Mouse (Mus musculus) CH12.LX (cell line): ENCODE results near the gene Tulp1. TPM values are rescaled to one million over a fixed set of nuclear protein-coding genes. Genes with fewer than 3 reads are reported as not detected.

Source experiments
- DNase-seq: peaks from one replicate; pipeline ENCODE4 v3.0.0-alpha.2; 2013; ENCODE audit errors: extremely low read depth
- H3K27ac ChIP-seq: 2 replicates; pipeline ENCODE4 v1.5.1; 2012; ENCODE audit warnings: low read depth, mild to moderate bottlenecking, control low read depth, moderate library complexity; ENCODE audit not compliant: insufficient read depth
- H3K27me3 ChIP-seq: replicated peaks from 2 replicates; pipeline ENCODE3; 2012; ENCODE audit warnings: inconsistent platforms
- H3K36me3 ChIP-seq, 2 experiments: replicated peaks in 1 of 2; 2 replicates each; pipeline versions ENCODE3 to v1.6.1; 2012; ENCODE audit warnings: inconsistent platforms in 1 of 2, low read length in 1 of 2, mild to moderate bottlenecking in 1 of 2, mixed read lengths in 1 of 2, moderate library complexity in 1 of 2; ENCODE audit not compliant: control insufficient read depth in 1 of 2, insufficient read depth in 1 of 2
- H3K4me1 ChIP-seq, 2 experiments: 2 replicates each; pipeline ENCODE4 v1.6.1; 2012; ENCODE audit warnings: inconsistent platforms in 1 of 2, moderate library complexity in 1 of 2; ENCODE audit not compliant: insufficient read depth in 2 of 2, control insufficient read depth in 1 of 2
- H3K4me2 ChIP-seq: 2 replicates; pipeline ENCODE4 v1.6.1; 2012; ENCODE audit warnings: low read depth, mild to moderate bottlenecking, control low read depth; ENCODE audit not compliant: poor library complexity, insufficient read depth, severe bottlenecking
- H3K4me3 ChIP-seq, 3 experiments: fragments of 150-350 bp in 1 of 3; sonication (generic) in 1 of 3; replicated peaks in 1 of 3; 2 replicates each; pipeline versions ENCODE3 to v1.5.1; 2011 to 2012; ENCODE audit warnings: low read depth in 2 of 3, low read length in 2 of 3, mild to moderate bottlenecking in 2 of 3, moderate library complexity in 2 of 3, control low read depth in 1 of 3, improper control_type of control experiment in 1 of 3, inconsistent platforms in 1 of 3, mixed read lengths in 1 of 3; ENCODE audit not compliant: poor library complexity in 1 of 3
- H3K79me2 ChIP-seq: replicated peaks from 2 replicates; pipeline ENCODE4 v1.6.1; 2012; ENCODE audit warnings: mild to moderate bottlenecking, moderate library complexity; ENCODE audit not compliant: control insufficient read depth, poor library complexity, insufficient read depth, severe bottlenecking; ENCODE audit errors: extremely low read depth
- H3K9ac ChIP-seq: 2 replicates; pipeline ENCODE4 v1.6.1; 2012; ENCODE audit warnings: low read depth, mild to moderate bottlenecking, control low read depth, moderate library complexity; ENCODE audit not compliant: insufficient read depth
- H3K9me3 ChIP-seq: replicated peaks from 2 replicates; pipeline ENCODE3; 2012; ENCODE audit warnings: low read length, inconsistent platforms, mixed read lengths
- BHLHE40 ChIP-seq: IDR thresholded peaks from 2 replicates; pipeline ENCODE4 v1.6.1; 2011; ENCODE audit warnings: mild to moderate bottlenecking, low read depth, low read length, improper control_type of control experiment
- CHD1 ChIP-seq: IDR thresholded peaks from 2 replicates; pipeline ENCODE4 v1.6.1; 2012; ENCODE audit warnings: low read depth, low read length, improper control_type of control experiment, inconsistent platforms
- CTCF ChIP-seq, 2 experiments: IDR thresholded peaks in 1 of 2; conservative IDR thresholded peaks in 1 of 2; 2 replicates each; pipeline ENCODE4 v1.5.1; 2011 to 2012; ENCODE audit warnings: low read depth in 2 of 2, low read length in 2 of 2, improper control_type of control experiment in 1 of 2, inconsistent platforms in 1 of 2, mild to moderate bottlenecking in 1 of 2, moderate library complexity in 1 of 2
- E2F4 ChIP-seq: IDR thresholded peaks from 2 replicates; pipeline ENCODE4 v1.6.1; 2011; ENCODE audit warnings: low read depth, low read length, improper control_type of control experiment; ENCODE audit not compliant: insufficient replicate concordance
- GABPA ChIP-seq: IDR thresholded peaks from 2 replicates; pipeline ENCODE4 v1.6.1; 2012; ENCODE audit warnings: low read depth, low read length, improper control_type of control experiment, inconsistent platforms; ENCODE audit not compliant: insufficient replicate concordance
- HCFC1 ChIP-seq: IDR thresholded peaks from 2 replicates; pipeline ENCODE4 v1.6.1; 2012; ENCODE audit warnings: low read depth, mild to moderate bottlenecking, inconsistent platforms, low read length, improper control_type of control experiment
- MAFK ChIP-seq: IDR thresholded peaks from 2 replicates; pipeline ENCODE4 v1.6.1; 2011; ENCODE audit warnings: low read length, improper control_type of control experiment; ENCODE audit not compliant: insufficient replicate concordance
- MAX ChIP-seq: IDR thresholded peaks from 2 replicates; pipeline ENCODE4 v1.6.1; 2011; ENCODE audit warnings: low read length, improper control_type of control experiment
- MAZ ChIP-seq: IDR thresholded peaks from 2 replicates; pipeline ENCODE4 v1.6.1; 2012; ENCODE audit warnings: low read depth, mild to moderate bottlenecking, inconsistent platforms, low read length, improper control_type of control experiment, moderate library complexity
- MEF2A ChIP-seq: IDR thresholded peaks from 2 replicates; pipeline ENCODE4 v1.6.1; 2014; ENCODE audit warnings: low read depth, mild to moderate bottlenecking, inconsistent platforms, low read length, improper control_type of control experiment, borderline replicate concordance
- MXI1 ChIP-seq: IDR thresholded peaks from 2 replicates; pipeline ENCODE4 v1.6.1; 2011; ENCODE audit warnings: mild to moderate bottlenecking, low read depth, low read length, improper control_type of control experiment
- MYC ChIP-seq: IDR thresholded peaks from 2 replicates; pipeline ENCODE4 v1.6.1; 2011; ENCODE audit warnings: low read depth, mild to moderate bottlenecking, improper control_type of control experiment, low read length
- NELFE ChIP-seq: IDR thresholded peaks from 2 replicates; pipeline ENCODE4 v1.6.1; 2011; ENCODE audit warnings: low read depth, low read length, improper control_type of control experiment
- NRF1 ChIP-seq: IDR thresholded peaks from 2 replicates; pipeline ENCODE4 v1.6.1; 2014; ENCODE audit warnings: low read depth, mild to moderate bottlenecking, inconsistent platforms, low read length, improper control_type of control experiment, moderate library complexity
- PAX5 ChIP-seq: IDR thresholded peaks from 2 replicates; pipeline ENCODE4 v1.6.1; 2012; ENCODE audit warnings: low read length, inconsistent platforms, mixed read lengths
- POLR2A ChIP-seq: IDR thresholded peaks from 2 replicates; pipeline ENCODE4 v1.6.1; 2011; ENCODE audit warnings: low read depth, mild to moderate bottlenecking, improper control_type of control experiment, low read length
- RCOR1 ChIP-seq: conservative IDR thresholded peaks from 2 replicates; pipeline ENCODE4 v1.6.1; 2012; ENCODE audit warnings: low read depth, mild to moderate bottlenecking, inconsistent platforms, low read length, improper control_type of control experiment
- SIN3A ChIP-seq: IDR thresholded peaks from 2 replicates; pipeline ENCODE4 v1.6.1; 2012; ENCODE audit warnings: low read length, improper control_type of control experiment, inconsistent platforms
- TBP ChIP-seq: conservative IDR thresholded peaks from 2 replicates; pipeline ENCODE4 v1.6.1; 2011; ENCODE audit warnings: low read depth, low read length, improper control_type of control experiment
- TCF12 ChIP-seq: IDR thresholded peaks from 2 replicates; pipeline ENCODE4 v1.6.1; 2014; ENCODE audit warnings: low read depth, mild to moderate bottlenecking, inconsistent platforms, low read length, improper control_type of control experiment
- USF2 ChIP-seq: conservative IDR thresholded peaks from 2 replicates; pipeline ENCODE4 v1.6.1; 2011; ENCODE audit warnings: low read depth, low read length, improper control_type of control experiment
- ZC3H11A ChIP-seq: IDR thresholded peaks from 2 replicates; pipeline ENCODE4 v1.6.1; 2012; ENCODE audit warnings: low read depth, mild to moderate bottlenecking, inconsistent platforms, low read length, improper control_type of control experiment
- ZMIZ1 ChIP-seq: IDR thresholded peaks from 2 replicates; pipeline ENCODE4 v1.6.1; 2012; ENCODE audit warnings: low read depth, mild to moderate bottlenecking, inconsistent platforms, low read length, improper control_type of control experiment
- ZNF384 ChIP-seq: IDR thresholded peaks from 2 replicates; pipeline ENCODE4 v1.6.1; 2012; ENCODE audit warnings: low read depth, low read length, improper control_type of control experiment, inconsistent platforms
- dilution Hi-C: fragments of 300-500 bp; cut with MboI; formaldehyde crosslinking; loops from 2 replicates; pipeline ENCODE4 v1.14.3; 2020; ENCODE audit warnings: low sequenced_read_pairs; ENCODE audit not compliant: extremely low pct_unique_long_range_greater_than_20kb, extremely low pct_ligation_motif_present
- in situ Hi-C: fragments of 300-500 bp; cut with MboI; formaldehyde crosslinking; loops from 3 replicates; pipeline ENCODE4 v1.14.3; 2019; ENCODE audit warnings: low sequenced_read_pairs, low pct_ligation_motif_present, low pct_unique_long_range_greater_than_20kb, mixed read lengths
- polyA plus RNA-seq: library from polyadenylated mRNA; unstranded; fragments of >175 nt; gene quantifications from 2 replicates; pipeline ENCODE4 v1.2.1, GENCODE M21; 2012; ENCODE audit warnings: low read depth; ENCODE audit not compliant: insufficient read length
- total RNA-seq, 2 experiments: library from RNA; depleted of rRNA; stranded (reverse); fragments of 300-350 nt in 1 of 2; fragments of >200 nt in 1 of 2; gene quantifications; 2 replicates each; pipeline ENCODE4 v1.2.3; 2012 to 2014

The Tulp1 gene
- total and polyA plus RNA-seq, 3 experiments: not detected

- dilution Hi-C loops: no loop called here
- no peak for TF ChIP-seq RCOR1
- no peak for TF ChIP-seq E2F4
- TF ChIP-seq MEF2A: no peak
- no peak for TF ChIP-seq TBP
- TF ChIP-seq CHD1: no peak
- no peak for TF ChIP-seq ZNF384
- TF ChIP-seq CTCF (conservative IDR thresholded peaks at IDR 0.05 in 1 of 2, IDR thresholded peaks at IDR 0.05 in 1 of 2; ENCODE audit: low read depth in 2 of 2, low read length in 2 of 2): peak in 1 of 2 experiments; percentile 7; a peak in 1 of 4 replicates
- TF ChIP-seq POLR2A: no peak
- TF ChIP-seq, all 38 proteins: peak for 1
- no peak overlapping the region for H3K4me2 ChIP-seq
- no peak overlapping the region for H3K27ac ChIP-seq
- peaks cover 47 to 60% of the 10 kb centered on the region in 2 experiments for H3K36me3 ChIP-seq
- no peaks in the 10 kb centered on the region for H3K27me3 ChIP-seq
- H3K9ac ChIP-seq: no peak overlapping the region
- no peaks in the 10 kb centered on the region for H3K9me3 ChIP-seq
- H3K4me3 ChIP-seq: no peak overlapping the region
- no peak for DNase-seq
- in situ Hi-C loops: loop anchor here (25.0 kb wide), 1 partner anchor 229 kb away; the partner anchor contains the start of gene Tcp11
- peaks cover 2 to 38% of the 10 kb centered on the region in 2 experiments; a peak in 2 of 4 replicates for H3K4me1 ChIP-seq
- H3K79me2 ChIP-seq: 0 out of 2 replicates have a peak, but pooled peaks cover 2% of the 10 kb centered on the region
These were observed 48.5 kb downstream of the Tulp1 start for GRCm38 (mm10) chr17:28316476-28316875.

GRCm38 (mm10) chr17:28315611-28316160 lies 49.3 kb downstream of the Tulp1 start:
- DNase-seq: no peak
- no peak for TF ChIP-seq MAFK
- dilution Hi-C loops (no loop called here), in situ Hi-C loops (loop anchor here (25.0 kb wide), 1 partner anchor 228 kb away; the partner anchor contains the start of gene Tcp11)
- no peak overlapping the region for H3K4me3 ChIP-seq
- H3K4me1 ChIP-seq: peaks cover 2 to 41% of the 10 kb centered on the region in 2 experiments; a peak in 2 of 4 replicates
- no peak overlapping the region for H3K27ac ChIP-seq
- H3K9ac ChIP-seq: no peak overlapping the region
- H3K4me2 ChIP-seq: no peak overlapping the region
- H3K79me2 ChIP-seq: 0 out of 2 replicates have a peak, but pooled peaks cover 2% of the 10 kb centered on the region
- no peaks in the 10 kb centered on the region for H3K9me3 ChIP-seq
- H3K36me3 ChIP-seq: peaks cover 41 to 53% of the 10 kb centered on the region in 2 experiments
- no peaks in the 10 kb centered on the region for H3K27me3 ChIP-seq

- Histone ChIP-seq H3K27me3 (no peaks in the 10 kb centered on the region), H3K79me2 (0 out of 2 replicates have a peak, but pooled peaks cover 2% of the 10 kb centered on the region), H3K9ac (peak overlapping the region; percentile 96), H3K4me1 (peaks cover 2 to 44% of the 10 kb centered on the region in 2 experiments; a peak in 2 of 4 replicates), H3K4me2 (peak overlapping the region; percentile 88), H3K36me3 (peaks cover 35 to 37% of the 10 kb centered on the region in 2 experiments), H3K4me3 (peak overlapping the region; percentile 56 to 100 (median 85)), H3K27ac (no peak overlapping the region), H3K9me3 (no peaks in the 10 kb centered on the region)
- TF ChIP-seq USF2: no peak
- peak; percentile 45; the same call in 1 of the 2 replicates for TF ChIP-seq MXI1
- TF ChIP-seq ZC3H11A: no peak
- TF ChIP-seq MAX: 0 out of 2 replicates have a peak, but pooled peaks have one; percentile 36
- no peak for TF ChIP-seq CTCF (conservative IDR thresholded peaks at IDR 0.05 in 1 of 2, IDR thresholded peaks at IDR 0.05 in 1 of 2; ENCODE audit: low read depth in 2 of 2, low read length in 2 of 2)
- TF ChIP-seq ZMIZ1: no peak
- no peak for TF ChIP-seq BHLHE40
- peak; percentile 50; the same call in 1 of the 2 replicates for TF ChIP-seq SIN3A
- TF ChIP-seq CHD1: 0 out of 2 replicates have a peak, but pooled peaks have one; percentile 57
- TF ChIP-seq NELFE: no peak
- no peak for TF ChIP-seq HCFC1
- TF ChIP-seq MAZ: no peak
- TF ChIP-seq POLR2A: no peak
- no peak for TF ChIP-seq PAX5
- no peak for TF ChIP-seq GABPA
- no peak for TF ChIP-seq TCF12
- TF ChIP-seq MYC: no peak
- TF ChIP-seq NRF1: 0 out of 2 replicates have a peak, but pooled peaks have one; percentile 1
- no peak for DNase-seq
- dilution Hi-C loops: no loop called here
- in situ Hi-C loops: loop anchor here (25.0 kb wide), 1 partner anchor 227 kb away; the partner anchor contains the start of gene Tcp11
These were observed 51.2 kb downstream of the Tulp1 start for GRCm38 (mm10) chr17:28313880-28314225.
